Mouse (Mus musculus) lung, adult 2 months (tissue): Measurements from ENCODE around the gene Oas1f. TPM values are rescaled to one million over a fixed set of nuclear protein-coding genes. Genes with fewer than 3 reads are reported as not detected.
"Not testable (repeated sequence)": the region's sequence is repeated elsewhere in the genome, so short reads cannot be mapped to it uniquely, and the experiment has no call there.

Source experiments
- DNase-seq: peaks from one replicate; pipeline ENCODE4 v3.0.0; 2022
- H3K4me1 ChIP-seq: fragments of 200-500 bp; 2 replicates; pipeline ENCODE4 v1.6.1; 2011; ENCODE audit warnings: low read length; ENCODE audit not compliant: control insufficient read depth, insufficient read depth
- H3K4me3 ChIP-seq: fragments of 200-500 bp; replicated peaks from 2 replicates; pipeline ENCODE3; 2011; ENCODE audit warnings: low read depth, mild to moderate bottlenecking, control low read depth, low read length; ENCODE audit errors: extremely low read depth
- CTCF ChIP-seq: fragments of 200-500 bp; IDR thresholded peaks from 2 replicates; pipeline ENCODE4 v1.5.1; 2011; ENCODE audit warnings: mild to moderate bottlenecking, low read length, control low read depth; ENCODE audit not compliant: insufficient read depth
- POLR2A ChIP-seq: fragments of 200-500 bp; IDR thresholded peaks from 2 replicates; pipeline ENCODE4 v1.6.1; 2011; ENCODE audit warnings: low read depth, mild to moderate bottlenecking, control low read depth, low read length, borderline replicate concordance; ENCODE audit errors: extremely low read depth
- WGBS: fragments of 180-500 bp; shearing (Covaris S2); methylation state at CpG from one replicate; pipeline ENCODE4 v1.1.7; 2018; 5-methylcytosine and 5-hydroxymethylcytosine counted together
- polyA plus RNA-seq: library from polyadenylated mRNA; depleted of rRNA; stranded (reverse); fragments of >200 nt; gene quantifications from 2 replicates; pipeline ENCODE4 v1.2.3, GENCODE M21; 2012; rRNA removed

The Oas1f gene
- polyA plus RNA-seq, 1 experiment, result not detected

DNA sequence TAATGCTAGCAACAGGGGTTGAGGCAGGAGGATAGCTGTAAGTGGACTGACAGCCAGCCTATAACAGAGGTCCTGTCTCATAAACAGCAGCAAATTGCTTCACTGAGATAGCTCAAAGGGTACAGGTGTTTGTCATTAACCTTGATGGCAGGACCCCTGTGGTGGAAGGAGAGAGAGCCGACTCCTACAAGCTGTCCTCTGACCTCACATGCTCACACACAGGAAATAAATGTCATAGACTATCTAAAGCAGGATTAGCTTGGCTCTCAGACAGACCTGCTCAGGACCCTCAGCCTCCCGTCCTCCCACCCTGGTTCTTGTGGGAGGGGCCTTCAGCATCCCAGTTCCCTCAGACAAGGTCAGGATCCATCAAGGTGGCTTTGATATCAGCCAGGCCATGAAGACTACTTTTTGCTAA lies 45.1 kb downstream of the Oas1f start:
- 54% methylated on average over 2 of the region's 2 CpGs for WGBS
- no peak overlapping the region for H3K4me3 ChIP-seq
- H3K4me1 ChIP-seq, result no peaks in the 10 kb centered on the region
- TF ChIP-seq CTCF (no peak), POLR2A (no peak)
- DNase-seq, result no peak

DNA sequence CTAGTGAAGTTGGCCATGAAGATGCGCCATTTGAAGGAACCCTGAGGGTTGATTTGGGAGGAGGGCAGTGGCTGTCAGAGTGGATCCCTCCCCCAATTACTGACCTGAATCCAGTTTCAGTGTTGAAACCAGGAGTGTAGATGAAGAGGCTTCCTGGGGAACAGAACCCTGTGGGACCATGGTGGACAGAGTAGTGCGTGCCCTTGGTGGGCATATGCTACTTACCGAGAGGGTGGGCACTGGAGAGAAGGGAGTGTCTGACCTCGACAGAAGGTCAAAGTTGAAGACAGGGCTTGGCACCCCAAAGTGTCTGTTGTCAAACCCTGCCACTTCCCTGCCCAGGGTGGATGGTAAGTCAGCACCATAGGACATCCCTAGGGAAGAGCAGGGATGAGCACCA lies 46.7 kb downstream of the Oas1f start:
- not testable (repeated sequence) for H3K4me3 ChIP-seq, DNase-seq, H3K4me1 ChIP-seq
- WGBS, result 81% methylated on average over 4 of the region's 4 CpGs

- WGBS, result 57% methylated on average over 2 of the region's 2 CpGs
- H3K4me3 ChIP-seq, DNase-seq, H3K4me1 ChIP-seq: not testable (repeated sequence)
These were observed 47.5 kb downstream of the Oas1f start for GRCm38 (mm10) chr5:120894692-120895091.

- Histone ChIP-seq H3K4me1 (no peaks in the 10 kb centered on the region), H3K4me3 (no peak overlapping the region)
- no peak for DNase-seq
- TF ChIP-seq POLR2A, result no peak
- TF ChIP-seq CTCF, result no peak
- 84% methylated on average over 11 of the region's 11 CpGs for WGBS
These were observed 48.2 kb downstream of the Oas1f start for GRCm38 (mm10) chr5:120895231-120895900.

- Histone ChIP-seq H3K4me1 (no peaks in the 10 kb centered on the region), H3K4me3 (no peak overlapping the region)
- TF ChIP-seq CTCF, result no peak
- TF ChIP-seq POLR2A, result no peak
- DNase-seq, result no peak
- 89% methylated on average over 6 of the region's 6 CpGs for WGBS
These were observed 51.1 kb downstream of the Oas1f start for GRCm38 (mm10) chr5:120898307-120898706.

DNA sequence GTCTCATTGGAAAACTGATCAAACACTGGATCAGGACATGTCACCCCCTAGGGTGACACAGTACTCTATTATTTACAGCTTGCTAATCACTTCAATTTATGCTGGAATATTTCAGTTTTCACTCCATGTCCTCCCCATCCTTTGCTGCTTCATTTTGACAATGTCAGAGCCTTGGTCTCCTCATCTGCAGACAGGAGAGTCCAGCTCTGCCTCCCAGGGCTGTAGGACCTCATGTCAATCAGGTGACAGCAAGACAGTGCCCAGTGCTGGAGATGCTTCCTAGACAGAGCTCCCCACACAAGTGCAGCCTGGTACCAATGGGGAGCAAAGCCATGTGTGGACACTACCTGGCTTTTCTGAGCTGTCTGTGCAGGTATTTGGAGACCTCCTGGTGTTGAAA lies 51.6 kb downstream of the Oas1f start:
- Histone ChIP-seq H3K4me3 (no peak overlapping the region), H3K4me1 (no peaks in the 10 kb centered on the region)
- TF ChIP-seq CTCF (no peak), POLR2A (no peak)
- DNase-seq, result no peak

- DNase-seq, result no peak
- 50% methylated on average over 1 of the region's 1 CpGs for WGBS
- TF ChIP-seq POLR2A, result no peak
- no peak for TF ChIP-seq CTCF
- no peak overlapping the region for H3K4me3 ChIP-seq
- no peaks in the 10 kb centered on the region for H3K4me1 ChIP-seq
These were observed 53.5 kb downstream of the Oas1f start for GRCm38 (mm10) chr5:120900666-120901065.

DNA sequence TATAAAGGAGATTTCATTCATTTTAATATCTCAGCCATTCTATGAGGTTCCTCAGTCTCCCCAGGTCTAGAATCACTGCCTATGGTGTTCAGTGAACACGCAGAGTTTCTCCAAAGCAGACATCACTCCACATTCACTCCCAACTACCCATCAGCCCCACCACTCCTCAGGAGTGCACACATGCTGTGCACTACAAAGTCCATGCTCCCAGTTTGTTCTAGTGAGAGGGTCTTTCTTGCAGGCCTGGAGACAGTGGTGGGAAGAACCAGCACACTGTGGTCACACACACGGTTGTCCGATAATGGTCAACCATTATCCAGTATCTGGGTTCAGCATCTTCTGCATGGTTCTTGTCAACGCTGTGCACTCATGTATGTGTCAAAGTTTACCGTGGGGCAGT lies 54.9 kb downstream of the Oas1f start:
- no peak for TF ChIP-seq CTCF
- TF ChIP-seq POLR2A, result no peak
- WGBS, result 86% methylated on average over 5 of the region's 5 CpGs
- H3K4me3 ChIP-seq, result no peak overlapping the region
- peaks cover 3% of the 10 kb centered on the region; the same call in 1 of the 2 replicates for H3K4me1 ChIP-seq
- DNase-seq, result no peak

DNA sequence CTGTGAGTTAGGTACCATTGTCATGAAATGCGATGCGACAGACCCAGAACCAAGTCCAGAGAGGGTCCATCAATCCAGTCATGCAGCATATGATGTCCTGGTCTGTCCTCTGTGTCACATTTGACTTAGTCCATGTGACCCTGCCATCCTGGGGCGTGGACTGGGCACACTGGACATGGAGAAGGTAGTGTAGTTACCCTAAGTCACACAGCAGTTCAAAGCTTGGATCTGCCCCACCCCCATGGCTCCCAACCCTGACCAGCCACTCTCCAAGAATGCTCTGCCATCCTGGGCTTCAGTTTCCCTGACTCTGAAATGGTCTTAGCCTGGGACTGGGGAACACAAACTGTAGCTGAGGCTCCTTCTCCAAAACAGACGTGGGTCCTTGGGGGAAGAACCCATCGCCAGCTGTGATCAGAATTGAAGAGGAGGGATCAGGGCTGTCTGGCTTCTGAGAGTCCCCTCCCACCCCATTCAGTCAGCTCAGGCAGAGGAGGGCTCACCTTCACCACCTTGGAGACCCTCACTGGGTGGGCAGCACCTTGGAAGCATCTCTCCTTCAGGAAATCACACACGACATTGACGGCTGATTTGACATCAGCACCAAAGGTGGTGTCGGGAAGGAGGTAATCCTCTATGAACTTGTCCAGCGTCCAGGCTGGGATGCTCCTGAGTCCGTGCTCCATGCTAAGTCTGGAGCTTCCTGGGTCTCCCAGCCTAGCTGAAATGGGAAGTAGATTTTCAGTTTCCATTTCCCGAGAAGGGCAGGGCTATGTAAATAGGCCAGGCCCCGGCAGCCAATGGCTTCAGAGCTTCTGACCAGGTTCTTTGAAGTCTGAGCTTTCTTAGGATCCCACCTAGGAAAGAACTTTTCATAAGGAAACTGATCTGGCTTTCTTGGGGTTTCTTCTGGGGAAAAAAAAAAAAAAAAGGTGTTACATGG lies 59.9 kb downstream of the Oas1f start, which contains the start of gene Oas1a:
Gene Oas1a, minus strand, starts transcription at position 731 of the 943 bp plus-strand sequence.
- peak within 1 kb of the TSS; percentile 25 for H3K4me3 ChIP-seq
- not testable (repeated sequence) for H3K4me1 ChIP-seq, DNase-seq
- WGBS, result 27% methylated on average over 9 of the region's 12 CpGs

Other genes starting within 250 kb of the Oas1f start
- gene Rita1, start 234.8 kb upstream of the Oas1f start, polyA plus RNA-seq, result 15.7 and 15.8 TPM in 2 replicates
- 37.2 and 39.2 TPM in 2 replicates for gene Ddx54, start 234.6 kb upstream of the Oas1f start, polyA plus RNA-seq
- gene Cfap73, start 213.1 kb upstream of the Oas1f start, polyA plus RNA-seq, result 1.6 TPM in 2 replicates
- gene Rasal1, start 198.6 kb upstream of the Oas1f start, polyA plus RNA-seq, result 0.80 and 1.6 TPM in 2 replicates
- 6.1 and 7.8 TPM in 2 replicates for gene Dtx1, start 135.4 kb upstream of the Oas1f start, polyA plus RNA-seq
- gene Oas2, start 97.5 kb upstream of the Oas1f start, polyA plus RNA-seq, result 4.5 and 5.0 TPM in 2 replicates
- 1.6 and 1.7 TPM in 2 replicates for gene Oas3, start 69.7 kb upstream of the Oas1f start, polyA plus RNA-seq
- gene Oas1e, start 51.8 kb upstream of the Oas1f start, polyA plus RNA-seq, result 0.06 TPM in 1 of 2 replicates, not detected in the other
- 2.7 and 4.6 TPM in 2 replicates for gene Oas1c, start 34.9 kb upstream of the Oas1f start, polyA plus RNA-seq
- not detected in 2 replicates for gene Oas1h, start 14.1 kb downstream of the Oas1f start, polyA plus RNA-seq
- gene Oas1g, start 40.2 kb downstream of the Oas1f start, polyA plus RNA-seq, result 1.4 and 1.6 TPM in 2 replicates
- gene Oas1a, start 60.2 kb downstream of the Oas1f start, polyA plus RNA-seq, result 6.0 and 7.2 TPM in 2 replicates
- 0.05 TPM in 1 of 2 replicates, not detected in the other for gene Oas1d, start 67.2 kb downstream of the Oas1f start, polyA plus RNA-seq
- gene Rph3a, start 162.7 kb downstream of the Oas1f start, polyA plus RNA-seq, result not detected in 2 replicates